Mouse (Mus musculus) embryonic facial prominence, embryonic 11.5 days (tissue): Measurements from ENCODE around the gene Rnasek. TPM values are rescaled to one million over a fixed set of nuclear protein-coding genes. Genes with fewer than 3 reads are reported as not detected.

Experiments used
- ATAC-seq: fragments of 200-750 bp; cut with Nextera tagmentation; replicated peaks from 2 replicates; pipeline ENCODE4 v1.8.0; 2017; ENCODE audit warnings: low read depth; ENCODE audit not compliant: insufficient number of reproducible peaks, low FRiP score, low TSS enrichment
- DNase-seq: peaks from one replicate; pipeline ENCODE4 v3.0.0-alpha.2; 2015; ENCODE audit warnings: low spot score
- H3K27ac ChIP-seq: fragments of 300-500 bp; sonication (generic); replicated peaks from 2 replicates; pipeline ENCODE4 v1.5.1; 2014; ENCODE audit warnings: mild to moderate bottlenecking, low read depth, low read length, control low read depth
- H3K27me3 ChIP-seq: fragments of 300-500 bp; sonication (generic); 2 replicates; pipeline ENCODE4 v1.6.1; 2014; ENCODE audit warnings: mild to moderate bottlenecking, low read length, moderate library complexity, mixed read lengths; ENCODE audit not compliant: control insufficient read depth, insufficient read depth
- H3K36me3 ChIP-seq: fragments of 300-500 bp; sonication (generic); replicated peaks from 2 replicates; pipeline ENCODE4 v1.6.1; 2014; ENCODE audit warnings: low read depth, mild to moderate bottlenecking, low read length, moderate library complexity, mixed read lengths; ENCODE audit not compliant: control insufficient read depth, insufficient read depth
- H3K4me1 ChIP-seq: fragments of 300-500 bp; sonication (generic); 2 replicates; pipeline ENCODE4 v1.6.1; 2014; ENCODE audit warnings: low read length, mixed read lengths; ENCODE audit not compliant: control insufficient read depth, insufficient read depth
- H3K4me2 ChIP-seq: fragments of 300-500 bp; sonication (generic); 2 replicates; pipeline ENCODE4 v1.6.1; 2014; ENCODE audit warnings: low read depth, mild to moderate bottlenecking, control low read depth, low read length, moderate library complexity
- H3K4me3 ChIP-seq: fragments of 300-500 bp; sonication (generic); 2 replicates; pipeline ENCODE4 v1.5.1; 2014; ENCODE audit warnings: low read depth, low read length, control low read depth
- H3K9ac ChIP-seq: fragments of 300-500 bp; sonication (generic); replicated peaks from 2 replicates; pipeline ENCODE4 v1.6.1; 2014; ENCODE audit warnings: mild to moderate bottlenecking, control low read depth, low read length
- H3K9me3 ChIP-seq: fragments of 300-500 bp; sonication (generic); replicated peaks from 2 replicates; pipeline ENCODE4 v1.6.1; 2016; ENCODE audit warnings: mild to moderate bottlenecking, low read length, inconsistent platforms, mixed read lengths; ENCODE audit not compliant: control insufficient read depth
- WGBS: fragments of 180-500 bp; shearing (Covaris S2); extraction: QIAGEN DNeasy Blood & Tissue Kit; methylation state at CpG from one replicate; pipeline ENCODE4 v1.1.7; 2014; 5-methylcytosine and 5-hydroxymethylcytosine counted together
- polyA plus RNA-seq: library from polyadenylated mRNA; unstranded; fragments of >200 nt; fragmentation: Nextera tagmentation; extraction: Ambion mirVana; gene quantifications from 2 replicates; pipeline ENCODE4 v1.2.1, GENCODE M21; 2014

Rnasek gene
- polyA plus RNA-seq, 1 experiment from 2014 or later = 103 TPM

DNA sequence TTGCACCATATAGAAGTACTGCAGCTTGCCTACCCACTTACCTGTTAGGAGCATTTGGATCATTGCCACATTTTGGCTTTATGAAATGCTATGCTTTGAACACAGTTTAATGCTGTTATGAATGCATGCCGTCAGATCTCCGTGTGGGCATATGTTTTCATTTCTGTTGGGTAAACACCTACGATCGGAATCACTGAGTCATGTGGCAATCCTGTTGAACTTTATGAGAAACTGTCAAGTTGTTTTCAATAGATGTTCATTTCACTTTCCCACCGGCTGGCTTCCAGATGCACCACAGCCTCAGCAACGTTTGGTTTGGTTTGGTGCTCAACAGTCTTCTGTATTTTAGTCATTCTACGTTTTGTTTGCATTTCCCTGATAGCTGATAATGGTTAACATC lies 32.0 kb upstream of the Rnasek start:
- no peak overlapping the region for H3K4me3 ChIP-seq
- no peak overlapping the region for H3K9ac ChIP-seq
- ATAC-seq = no peak
- H3K27ac ChIP-seq = no peak overlapping the region
- no peaks in the 10 kb centered on the region for H3K9me3 ChIP-seq
- no peak for DNase-seq
- no peaks in the 10 kb centered on the region for H3K4me1 ChIP-seq
- no peaks in the 10 kb centered on the region for H3K27me3 ChIP-seq
- H3K4me2 ChIP-seq = no peak overlapping the region
- H3K36me3 ChIP-seq = no peaks in the 10 kb centered on the region
- 81% methylated on average over 7 of the region's 7 CpGs for WGBS

DNA sequence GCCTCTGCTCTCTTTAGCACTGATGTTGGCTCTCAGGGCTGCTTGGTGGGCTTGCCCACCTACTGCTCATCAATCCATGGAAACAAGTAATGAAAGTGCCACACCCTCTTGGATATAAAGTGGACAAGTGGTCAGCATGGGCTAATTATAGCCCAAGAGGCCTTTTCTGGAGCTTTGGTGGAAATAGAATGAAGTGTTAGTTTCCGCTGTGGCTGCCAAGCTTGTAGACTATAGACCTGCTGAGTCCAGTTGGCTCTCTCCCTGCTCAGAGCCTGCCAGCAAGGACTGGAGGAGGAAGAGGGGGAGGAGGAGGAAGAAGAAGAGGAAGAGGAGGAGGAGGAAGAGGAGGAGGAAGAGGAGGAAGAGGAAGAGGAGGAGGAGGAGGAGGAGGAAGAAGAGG lies 26.8 kb upstream of the Rnasek start:
- Histone ChIP-seq H3K27ac (no peak overlapping the region), H3K27me3 (no peaks in the 10 kb centered on the region), H3K4me2 (no peak overlapping the region), H3K9ac (no peak overlapping the region), H3K36me3 (no peaks in the 10 kb centered on the region), H3K4me1 (no peaks in the 10 kb centered on the region), H3K9me3 (no peaks in the 10 kb centered on the region), H3K4me3 (no peak overlapping the region)
- no peak for ATAC-seq
- DNase-seq = no peak
- WGBS = 68% methylated on average over 1 of the region's 1 CpGs

GRCm38 (mm10) chr11:70265819-70266218 lies 26.2 kb upstream of the Rnasek start:
- H3K9ac ChIP-seq = no peak overlapping the region
- no peaks in the 10 kb centered on the region for H3K27me3 ChIP-seq
- no peak overlapping the region for H3K4me3 ChIP-seq
- no peak overlapping the region for H3K4me2 ChIP-seq
- H3K4me1 ChIP-seq = no peaks in the 10 kb centered on the region
- ATAC-seq (no peak), DNase-seq (no peak)
- H3K36me3 ChIP-seq = no peaks in the 10 kb centered on the region
- no peaks in the 10 kb centered on the region for H3K9me3 ChIP-seq
- no peak overlapping the region for H3K27ac ChIP-seq
- 74% methylated on average over 4 of the region's 4 CpGs for WGBS

DNA sequence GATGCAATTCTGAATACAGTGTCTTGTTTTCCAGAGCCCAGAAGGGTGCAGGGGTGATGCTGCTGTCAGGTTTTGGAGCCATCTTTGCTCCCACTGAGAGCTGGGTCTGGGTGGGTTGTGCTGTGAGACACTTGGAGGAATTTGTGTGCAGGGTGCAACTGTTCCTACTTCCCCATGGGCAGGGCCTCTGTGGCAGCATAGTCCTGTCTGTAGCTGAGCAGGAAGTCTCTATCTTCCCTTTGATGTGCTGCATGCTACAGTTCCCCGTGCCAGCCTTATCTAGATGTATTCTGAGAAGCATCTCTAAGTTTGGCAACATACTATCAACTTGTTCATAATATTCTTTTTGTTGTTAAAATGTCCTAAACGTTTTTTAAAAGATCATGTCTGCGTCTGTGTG lies 25.6 kb upstream of the Rnasek start:
- Histone ChIP-seq H3K4me3 (no peak overlapping the region), H3K36me3 (no peaks in the 10 kb centered on the region), H3K4me1 (no peaks in the 10 kb centered on the region), H3K9me3 (no peaks in the 10 kb centered on the region), H3K27ac (no peak overlapping the region), H3K4me2 (no peak overlapping the region), H3K27me3 (no peaks in the 10 kb centered on the region), H3K9ac (no peak overlapping the region)
- WGBS = 50% methylated on average over 3 of the region's 3 CpGs
- DNase-seq (no peak), ATAC-seq (no peak)

GRCm38 (mm10) chr11:70259035-70259434 lies 19.4 kb upstream of the Rnasek start:
- no peaks in the 10 kb centered on the region; the same call in 1 of the 2 replicates for H3K4me1 ChIP-seq
- H3K36me3 ChIP-seq = no peaks in the 10 kb centered on the region
- ATAC-seq (no peak), DNase-seq (no peak)
- no peak overlapping the region for H3K4me3 ChIP-seq
- H3K9me3 ChIP-seq = no peaks in the 10 kb centered on the region
- no peak overlapping the region for H3K9ac ChIP-seq
- H3K27me3 ChIP-seq = peaks cover 18% of the 10 kb centered on the region
- H3K27ac ChIP-seq = no peak overlapping the region
- WGBS = 95% methylated on average over 4 of the region's 4 CpGs
- H3K4me2 ChIP-seq = no peak overlapping the region

GRCm38 (mm10) chr11:70254931-70255531 lies 15.4 kb upstream of the Rnasek start, which contains the start of gene Alox12:
TSS of gene Alox12 (minus strand) at chr11:70255353.
- DNase-seq (peak; percentile 43), ATAC-seq (no peak)
- Histone ChIP-seq H3K27ac (no peak within 1 kb of the TSS), H3K4me2 (peak within 1 kb of the TSS; percentile 27), H3K9me3 (no peaks in the 10 kb centered on the region), H3K4me1 (no peaks in the 10 kb centered on the region; the same call in 1 of the 2 replicates), H3K36me3 (no peaks in the 10 kb centered on the region), H3K4me3 (peak within 1 kb of the TSS; percentile 19), H3K9ac (0 out of 2 replicates have a peak within 1 kb of the TSS, but pooled peaks have one; percentile 14), H3K27me3 (peaks cover 29% of the 10 kb centered on the region)
- WGBS = under 1% methylated on average over 25 of the region's 25 CpGs

DNA sequence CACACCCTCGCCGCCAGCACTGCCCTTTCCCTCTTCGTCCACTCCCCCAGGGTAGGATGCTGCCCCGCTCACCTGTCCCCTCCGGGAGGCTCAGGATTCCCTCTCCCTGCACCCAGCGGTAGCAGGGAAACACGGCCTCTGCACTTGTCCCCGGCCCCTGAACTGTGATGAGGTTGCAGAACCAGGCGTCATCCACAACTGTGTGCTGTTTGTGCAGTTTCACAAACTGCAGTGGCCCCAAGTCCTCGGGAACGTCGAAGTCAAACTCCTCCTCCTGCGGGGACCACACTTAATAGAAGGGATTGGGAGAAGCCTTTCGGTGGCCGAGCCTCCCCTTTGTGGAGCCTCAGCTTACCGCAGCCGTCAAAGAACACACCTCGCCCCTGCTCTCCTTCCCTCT lies 14.7 kb upstream of the Rnasek start:
- Histone ChIP-seq H3K4me3 (no peak overlapping the region), H3K27me3 (peaks cover 29% of the 10 kb centered on the region), H3K9me3 (no peaks in the 10 kb centered on the region), H3K9ac (0 out of 2 replicates have a peak overlapping the region, but pooled peaks have one; percentile 13), H3K4me1 (no peaks in the 10 kb centered on the region; the same call in 1 of the 2 replicates), H3K4me2 (no peak overlapping the region; the same call in 1 of the 2 replicates), H3K36me3 (no peaks in the 10 kb centered on the region), H3K27ac (no peak overlapping the region)
- no peak for DNase-seq
- 4% methylated on average over 18 of the region's 18 CpGs for WGBS
- no peak for ATAC-seq

DNA sequence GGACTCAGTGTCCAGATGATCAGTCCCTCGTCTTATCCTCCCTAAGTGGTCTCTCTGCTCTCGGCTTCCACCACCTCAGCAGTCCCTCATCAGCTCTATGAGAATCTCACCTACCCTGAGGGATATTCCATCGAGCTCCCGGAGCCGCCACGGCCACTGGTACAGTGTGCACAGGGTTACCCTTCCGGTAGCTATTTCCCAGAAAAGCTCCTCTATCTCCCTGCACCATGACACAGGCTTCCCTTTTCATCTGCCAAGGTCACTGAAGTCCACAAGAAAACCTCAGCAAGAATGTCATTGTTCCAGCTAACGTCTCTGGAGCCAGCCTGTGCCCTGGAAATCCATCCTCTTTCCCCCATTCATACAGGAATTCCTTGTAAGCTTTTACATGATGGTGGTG lies 12.2 kb upstream of the Rnasek start:
- H3K9me3 ChIP-seq = no peaks in the 10 kb centered on the region
- H3K36me3 ChIP-seq = no peaks in the 10 kb centered on the region
- H3K27me3 ChIP-seq = peaks cover 29% of the 10 kb centered on the region
- WGBS = 84% methylated on average over 8 of the region's 8 CpGs
- no peak for ATAC-seq
- no peak overlapping the region for H3K4me3 ChIP-seq
- H3K9ac ChIP-seq = no peak overlapping the region
- DNase-seq = no peak
- H3K27ac ChIP-seq = no peak overlapping the region
- H3K4me1 ChIP-seq = no peaks in the 10 kb centered on the region; the same call in 1 of the 2 replicates
- no peak overlapping the region for H3K4me2 ChIP-seq
